Mouse (Mus musculus): Measurements from ENCODE around the gene Ttc26.

Gene Ttc26

DNA sequence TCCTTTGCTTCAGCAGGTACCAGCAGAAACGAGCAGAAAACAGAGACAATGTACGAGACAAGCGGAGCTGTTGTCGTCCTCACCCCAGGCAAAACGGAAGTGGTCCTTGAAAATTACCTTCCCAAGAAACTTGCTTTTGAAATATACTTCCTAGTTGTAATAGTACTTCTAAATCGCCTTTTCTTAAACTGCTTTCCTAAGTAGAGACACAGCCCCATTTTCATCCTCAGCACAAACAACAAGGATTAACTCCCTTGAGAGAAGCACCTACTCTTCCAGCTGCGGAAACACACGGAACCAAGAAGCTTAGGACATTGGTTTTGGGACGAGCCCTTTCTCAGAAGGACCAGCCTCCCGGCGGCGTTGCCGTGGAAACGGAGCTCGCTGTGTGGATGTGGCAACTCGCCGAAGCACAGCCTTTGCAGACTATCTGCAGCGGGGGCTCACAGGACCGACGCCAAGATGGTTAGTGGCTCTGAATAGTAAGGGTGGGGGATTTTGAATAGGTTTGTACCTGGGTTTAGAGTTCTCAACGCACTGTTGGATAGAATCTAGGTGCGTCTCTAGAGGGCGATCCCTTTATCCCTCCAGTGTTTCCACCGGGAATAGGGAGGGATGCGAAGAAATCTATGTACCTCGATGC, at the start of gene Ttc26:
TSS of gene Ttc26 (plus strand) at position 341 of the 643 bp plus-strand sequence.
- peak; percentile 85 for DNase-seq (ENCODE audit: low spot score)

DNA sequence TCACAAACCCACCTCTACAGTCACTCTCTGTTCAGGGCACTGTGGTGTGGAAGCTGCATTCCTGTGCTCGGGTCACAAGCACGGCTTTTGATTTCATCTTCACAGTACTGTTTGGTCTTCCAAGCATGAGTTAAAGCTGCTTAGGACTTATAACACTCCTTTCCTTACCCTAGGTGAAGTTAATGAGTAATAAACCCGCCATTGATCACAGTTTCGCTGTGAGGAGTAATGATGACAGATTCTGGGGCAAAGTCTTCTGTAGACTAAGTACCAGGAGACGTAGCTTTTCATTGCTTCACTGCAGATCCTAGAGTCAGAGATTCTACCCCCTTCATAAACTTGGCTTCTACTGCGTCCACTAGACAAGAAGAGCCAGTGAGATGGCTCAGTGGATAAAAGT, 46.0 kb upstream of the Ttc26 start:
- DNase-seq (ENCODE audit: low spot score) = no peak

DNA sequence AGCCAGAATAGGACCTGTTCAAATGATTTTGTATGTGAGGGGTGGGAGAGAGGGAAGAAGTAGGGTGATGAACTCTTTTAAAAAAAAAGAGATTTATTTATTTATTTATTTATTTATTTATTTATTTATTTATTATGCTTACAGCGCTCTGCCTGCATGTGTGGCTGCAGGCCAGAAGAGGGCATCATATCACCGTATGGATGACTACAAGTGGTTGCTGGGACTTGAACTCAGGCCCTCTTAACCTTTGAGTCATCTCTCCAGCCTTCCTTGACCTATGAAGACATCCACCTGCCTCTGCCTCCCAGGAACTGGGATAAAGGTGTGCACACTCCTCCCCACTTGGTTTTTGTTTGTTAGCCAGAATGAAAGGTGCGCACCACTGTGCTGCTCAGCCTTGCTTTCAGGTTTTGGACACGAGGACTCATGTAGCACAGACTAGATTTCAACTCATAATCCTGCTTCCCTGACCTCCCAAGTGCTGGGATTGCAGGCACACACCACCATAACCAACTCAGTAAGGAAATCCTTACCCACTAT, 44.0 kb upstream of the Ttc26 start:
- no peak for DNase-seq (ENCODE audit: low spot score)

DNA sequence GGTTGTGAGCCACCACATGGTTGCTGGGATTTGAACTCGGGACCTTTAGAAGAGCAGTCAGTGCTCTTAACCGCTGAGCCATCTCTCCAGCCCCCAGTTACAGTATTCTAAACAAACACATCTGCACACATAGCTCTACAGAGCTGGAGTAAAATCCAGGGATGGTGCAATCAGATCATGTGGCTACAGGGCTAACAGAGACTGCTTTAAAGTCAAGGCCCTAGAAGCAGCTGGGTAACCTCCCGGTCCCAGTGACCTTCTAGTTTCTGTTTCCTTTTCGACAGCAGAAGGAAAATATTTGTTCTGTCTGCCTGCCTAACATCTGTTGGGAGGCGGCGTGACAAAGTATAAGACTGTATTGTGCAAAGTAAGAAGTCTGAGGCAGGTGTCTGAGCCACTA, 43.3 kb upstream of the Ttc26 start:
- DNase-seq (ENCODE audit: low spot score) = no peak

DNA sequence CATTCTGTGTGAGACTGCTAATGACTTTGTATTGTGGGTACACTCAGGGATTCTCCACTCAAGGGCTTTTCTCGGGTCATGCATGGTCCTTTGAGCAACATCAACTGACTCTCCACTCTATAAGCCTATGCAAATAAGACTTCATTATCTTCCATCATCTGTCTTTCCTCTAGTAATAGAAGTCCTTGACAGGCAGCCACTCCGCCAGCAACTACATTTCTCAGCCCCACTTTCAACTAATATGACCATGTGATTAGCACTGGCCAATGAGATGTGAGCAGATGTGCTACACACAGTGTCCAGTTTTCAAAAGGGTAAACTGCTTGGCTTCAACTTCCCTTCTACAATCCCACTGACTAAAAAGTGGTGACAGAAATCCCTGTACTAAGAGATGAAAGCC, 42.2 kb upstream of the Ttc26 start:
- DNase-seq (ENCODE audit: low spot score) = no peak

DNA sequence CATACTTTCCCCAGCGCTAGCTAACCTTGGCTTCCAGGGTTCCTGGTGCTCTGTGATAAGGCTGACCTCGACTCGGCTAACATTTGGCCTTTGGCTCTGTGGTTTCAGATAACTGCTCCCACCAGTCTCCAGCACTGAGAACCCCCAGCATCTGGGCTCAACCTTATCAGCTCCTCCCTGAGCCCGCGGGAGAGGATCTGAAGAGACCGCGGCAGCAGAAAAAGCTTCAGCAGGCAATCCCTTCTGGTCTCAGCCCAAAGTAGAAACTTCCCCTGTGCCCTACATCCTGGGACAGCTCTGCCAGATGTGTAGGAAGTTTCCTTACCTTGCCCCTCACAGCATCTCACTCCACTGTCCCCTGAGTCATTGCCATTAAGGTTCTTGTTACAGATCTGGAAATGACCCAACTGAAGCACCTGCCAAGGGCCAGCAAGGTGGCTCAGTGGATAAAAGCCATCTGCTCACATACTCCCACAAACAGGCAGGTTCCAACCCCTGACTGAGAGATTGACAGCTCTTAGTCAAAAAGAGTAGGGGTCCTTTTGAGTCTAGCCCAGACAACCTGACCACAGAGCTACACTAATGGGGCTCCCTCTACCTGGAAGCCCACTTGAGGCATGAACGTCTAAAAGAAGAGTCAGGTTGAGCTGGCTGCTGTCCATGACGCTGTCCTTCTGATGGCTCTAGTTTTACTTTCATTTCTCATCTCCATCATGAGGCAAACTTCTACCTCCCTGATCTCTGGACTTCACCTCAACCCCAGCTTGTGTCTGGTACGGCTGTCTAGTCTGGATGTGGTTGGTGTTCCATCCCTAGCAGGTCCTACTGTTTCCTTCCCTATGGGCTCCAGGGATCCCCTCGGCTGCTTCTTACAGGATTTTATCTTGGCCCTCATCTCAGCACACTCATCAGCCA, 39.3 kb upstream of the Ttc26 start:
- DNase-seq (ENCODE audit: low spot score) = no peak

DNA sequence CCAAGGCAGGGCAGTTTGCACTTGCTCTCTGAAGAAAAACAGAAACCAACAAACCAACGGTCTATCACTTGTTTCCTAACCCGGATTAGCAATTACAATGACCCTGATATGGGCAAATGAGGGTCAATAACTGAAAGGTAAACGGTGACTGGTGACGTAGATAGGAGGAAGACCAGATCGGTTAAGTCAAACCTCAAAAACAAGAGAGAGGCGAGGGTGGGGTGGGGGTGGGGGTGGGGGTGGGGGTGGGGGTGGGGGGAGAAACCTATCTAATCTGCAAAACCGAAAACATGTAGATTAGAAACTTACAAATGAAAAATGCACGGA, 38.6 kb upstream of the Ttc26 start:
- no peak for DNase-seq (ENCODE audit: low spot score)

DNA sequence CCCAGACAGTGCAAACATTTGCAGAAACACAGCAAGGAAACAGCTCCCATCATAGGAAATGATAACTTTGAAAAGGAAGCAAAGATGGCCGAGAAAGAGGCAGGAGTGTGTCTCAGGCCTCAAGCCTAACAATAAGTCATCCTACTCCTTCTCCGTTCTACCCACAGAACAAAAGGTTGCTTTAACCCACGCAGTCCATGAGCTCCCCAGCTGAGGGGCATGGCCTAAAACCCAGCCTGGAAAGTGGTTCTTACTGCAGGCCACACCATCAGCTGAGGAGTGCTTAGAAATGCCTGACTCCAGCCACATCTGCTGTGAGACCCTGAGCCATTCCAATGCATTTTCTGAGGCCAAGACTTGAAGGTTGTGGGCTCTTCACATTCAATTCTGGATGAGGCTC, 37.7 kb upstream of the Ttc26 start:
- no peak for DNase-seq (ENCODE audit: low spot score)

DNA sequence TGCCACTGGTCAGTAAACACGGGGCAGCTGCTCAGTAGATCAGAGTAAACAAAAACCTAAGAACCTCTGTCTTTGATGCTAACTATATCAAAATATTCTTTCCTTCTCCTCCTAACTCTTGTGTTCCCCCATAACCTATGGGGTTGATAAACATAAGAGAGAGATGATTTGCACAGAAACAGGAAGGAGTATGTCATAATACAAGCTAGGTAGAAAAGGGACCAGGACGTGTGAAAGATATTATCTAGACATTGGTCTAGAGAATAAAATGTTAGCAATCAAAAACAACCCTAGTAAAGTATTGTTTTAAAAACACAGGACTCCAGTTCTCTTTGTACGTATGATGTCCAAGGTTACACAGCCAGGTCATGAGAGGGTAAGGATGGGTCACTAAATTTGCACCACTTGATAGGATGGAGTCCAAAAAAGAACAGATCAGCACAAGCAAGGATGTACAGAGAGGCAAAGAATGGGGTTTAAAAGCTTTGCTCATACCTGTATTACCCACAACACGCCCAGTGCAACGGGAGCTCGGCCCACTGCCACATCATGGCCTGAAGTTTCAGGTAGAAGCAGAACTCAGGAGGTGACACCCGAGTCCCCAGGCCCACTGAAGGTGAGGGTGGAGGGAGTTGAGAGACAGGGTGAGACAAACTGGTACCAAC, 37.1 kb upstream of the Ttc26 start:
- DNase-seq (ENCODE audit: low spot score) = no peak

DNA sequence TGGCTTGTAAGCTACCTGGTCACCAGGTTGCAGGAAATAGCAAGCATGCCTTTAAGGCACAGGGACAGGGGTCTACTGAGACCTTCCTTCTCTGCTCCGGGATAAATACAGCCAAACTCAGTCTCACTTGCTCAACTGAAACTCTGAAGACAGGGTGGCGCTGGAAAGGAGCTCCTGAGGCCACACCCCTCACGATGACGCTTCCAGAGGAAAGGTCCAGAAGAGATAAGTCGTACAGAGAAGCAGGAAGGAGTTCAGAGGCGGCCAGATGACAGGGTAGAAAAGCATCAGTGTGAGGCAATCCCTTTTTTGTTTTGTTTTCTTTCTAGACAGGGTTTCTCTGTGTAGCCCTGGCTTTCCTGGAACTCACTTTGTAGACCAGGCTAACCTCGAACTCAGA, 35.5 kb upstream of the Ttc26 start:
- peak; percentile 79 for DNase-seq (ENCODE audit: low spot score)

DNA sequence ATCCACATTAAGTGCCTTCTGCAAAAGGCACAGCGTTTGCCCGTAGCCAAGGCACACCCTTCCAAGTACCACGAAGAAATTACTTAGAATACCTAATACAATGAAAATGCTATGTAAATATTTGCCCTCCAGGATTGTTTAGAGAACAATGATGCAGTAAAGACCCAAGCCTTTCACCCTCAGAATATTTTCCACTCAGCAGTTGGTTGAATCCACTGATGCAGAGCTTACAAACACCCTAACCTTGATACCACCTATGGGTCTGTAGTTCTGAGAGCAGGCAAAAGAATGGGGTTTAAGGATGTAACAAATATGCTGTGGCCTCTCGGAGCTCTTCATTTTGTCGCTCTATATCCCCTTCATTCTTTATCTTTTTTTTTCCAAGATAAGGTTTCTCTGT, 33.4 kb upstream of the Ttc26 start:
- DNase-seq (ENCODE audit: low spot score) = no peak

DNA sequence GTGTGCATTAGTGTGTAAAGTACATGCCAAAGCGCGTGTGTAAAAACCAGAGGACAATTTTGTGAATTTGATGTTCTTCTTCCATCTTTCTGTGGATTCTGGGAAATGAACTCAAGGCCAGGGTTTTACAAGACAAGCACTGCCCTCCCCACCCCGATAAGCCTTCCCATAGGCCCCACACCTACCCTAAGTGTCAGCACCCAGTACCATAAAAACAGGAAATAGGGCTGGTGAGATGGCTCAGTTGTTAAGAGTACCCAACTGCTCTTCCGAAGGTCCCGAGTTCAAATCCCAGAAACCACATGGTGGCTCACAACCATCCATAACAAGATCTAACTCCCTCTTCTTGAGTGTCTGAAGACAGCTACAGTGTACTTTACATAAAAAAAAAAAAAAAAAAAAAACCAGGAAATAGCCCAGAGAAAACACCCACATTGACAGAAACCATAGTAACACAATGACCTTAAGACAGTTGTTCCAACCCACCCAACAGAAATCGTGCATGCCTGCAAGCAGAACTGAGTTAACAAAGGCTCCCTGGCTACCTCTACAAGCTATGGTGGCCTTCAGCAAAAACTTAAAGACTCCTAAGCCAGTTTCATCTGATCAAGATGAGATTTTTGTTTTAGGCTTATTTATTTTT, 32.3 kb upstream of the Ttc26 start:
- no peak for DNase-seq (ENCODE audit: low spot score)

DNA sequence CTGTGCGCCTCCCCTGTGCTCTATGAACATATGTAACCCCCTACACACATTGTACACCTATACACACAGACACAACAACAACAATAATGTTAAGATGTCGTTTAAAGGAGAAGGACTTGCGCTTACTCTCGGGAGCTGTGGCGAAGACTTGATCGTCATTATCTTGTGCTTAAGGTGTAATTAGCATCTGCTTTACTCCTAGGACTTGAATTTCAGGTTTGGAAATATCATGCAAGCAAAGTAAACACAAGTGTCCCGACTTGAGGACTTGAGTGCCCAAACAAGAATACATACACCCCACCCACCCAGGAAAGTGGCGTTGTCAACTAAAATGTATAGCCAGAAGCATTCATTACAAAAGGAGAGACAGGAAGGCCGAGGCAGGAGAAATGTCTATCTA, 31.5 kb upstream of the Ttc26 start:
- no peak for DNase-seq (ENCODE audit: low spot score)

DNA sequence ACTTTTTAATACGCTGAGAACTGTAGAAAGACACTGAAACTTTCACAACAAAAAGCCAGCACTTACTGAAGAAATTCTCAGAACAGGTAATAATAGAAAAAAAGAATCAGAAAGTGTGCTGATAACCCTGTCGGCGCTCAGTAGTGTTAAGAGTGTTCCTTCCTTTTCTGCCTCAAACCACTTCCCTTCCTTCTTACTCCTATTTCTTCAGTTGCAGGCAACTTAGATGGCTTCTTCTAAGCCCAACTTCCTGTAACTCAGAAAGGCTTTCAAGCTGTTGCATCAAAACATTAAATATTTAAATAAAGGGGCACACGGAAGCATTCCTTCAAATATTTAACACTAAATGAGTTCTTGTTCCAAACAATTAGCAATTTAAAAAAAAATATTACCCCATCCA, 29.3 kb upstream of the Ttc26 start:
- DNase-seq (ENCODE audit: low spot score) = peak; percentile 42

DNA sequence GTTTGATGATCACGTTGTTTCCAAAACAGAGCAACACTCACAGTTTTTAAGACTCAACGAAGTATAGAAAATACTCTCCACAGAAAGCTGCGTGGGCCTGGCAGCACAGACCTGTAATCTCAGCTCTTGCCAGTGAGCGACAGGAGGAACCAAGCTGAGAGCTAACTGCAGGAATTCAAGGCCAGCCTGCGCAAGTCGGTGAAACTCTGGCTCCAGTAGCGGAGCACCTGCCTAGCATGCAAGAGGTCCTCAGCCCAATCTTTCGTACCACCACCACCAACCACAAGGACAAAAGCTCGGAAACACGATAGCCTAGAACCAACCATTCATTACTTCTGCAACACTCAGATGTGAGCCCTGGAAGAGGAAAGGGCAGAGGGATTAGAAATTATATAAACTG, 28.8 kb upstream of the Ttc26 start:
- no peak for DNase-seq (ENCODE audit: low spot score)

DNA sequence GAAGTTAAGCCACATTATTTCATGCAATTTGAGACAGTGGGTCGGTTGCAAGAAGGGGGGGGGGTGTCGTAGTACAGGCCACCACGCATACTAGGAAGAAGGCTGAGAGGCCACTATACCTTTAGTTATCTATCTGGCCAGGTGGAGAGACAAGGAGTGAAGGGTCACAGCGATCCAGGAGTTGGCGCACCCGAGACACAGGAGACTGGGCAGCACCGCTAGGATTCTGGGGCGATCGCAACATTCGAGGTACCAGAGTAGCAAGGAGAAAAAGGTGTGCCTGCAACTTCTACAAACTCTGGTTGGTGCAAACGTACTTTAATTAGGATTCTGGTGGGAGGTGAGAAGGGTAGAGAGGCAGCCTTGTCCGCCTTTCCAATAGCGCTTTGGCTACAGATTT, 28.1 kb upstream of the Ttc26 start:
- no peak for DNase-seq (ENCODE audit: low spot score)

DNA sequence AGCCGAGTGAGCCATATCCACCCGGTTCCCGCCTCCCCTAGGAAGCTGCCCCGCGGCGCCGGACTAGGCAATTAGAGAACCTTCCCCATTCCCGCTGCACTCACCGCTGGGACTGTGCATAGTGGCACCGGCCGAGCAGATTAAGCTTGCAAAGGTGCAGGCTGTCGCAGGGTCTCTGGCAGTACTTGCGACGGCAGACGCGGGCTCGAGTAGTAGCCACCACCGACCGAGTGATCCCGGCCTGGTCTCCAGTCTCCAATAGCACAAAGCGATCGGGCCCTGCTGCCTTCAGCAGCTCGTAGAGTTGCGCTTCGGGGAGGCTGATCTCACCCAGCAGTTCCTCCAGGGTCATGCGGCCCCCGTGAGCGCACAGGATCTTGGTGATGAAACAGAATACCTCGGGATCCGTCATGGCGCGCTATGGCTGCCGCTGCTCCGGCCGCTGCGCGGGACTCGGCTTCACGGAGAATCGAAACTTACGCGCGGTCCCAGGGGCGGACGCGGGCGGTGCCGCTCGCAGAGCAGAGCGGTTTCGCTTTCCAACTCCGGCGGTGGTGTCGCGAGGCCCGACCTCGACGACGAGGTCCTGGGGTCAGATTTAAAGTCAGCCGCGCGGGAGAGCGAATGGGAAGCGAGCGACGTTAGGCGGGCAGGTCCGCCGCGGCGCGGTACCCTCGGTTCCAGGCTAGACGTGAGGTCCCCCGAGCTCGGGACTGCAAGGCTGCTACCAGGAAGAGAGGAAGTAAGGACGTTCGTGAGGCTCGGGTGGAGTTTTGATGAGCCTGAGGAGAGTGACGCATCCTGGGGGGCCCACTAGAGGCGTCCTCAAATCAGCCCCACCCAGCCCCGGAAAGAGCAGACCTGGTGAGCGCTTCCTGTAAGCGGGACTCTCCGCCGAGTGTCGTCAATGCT, 27.2 kb upstream of the Ttc26 start, which contains the start of gene Zc3hav1:
TSS of gene Zc3hav1 (minus strand) at position 793 of the 912 bp plus-strand sequence.
- peak; percentile 89 for DNase-seq (ENCODE audit: low spot score)

DNA sequence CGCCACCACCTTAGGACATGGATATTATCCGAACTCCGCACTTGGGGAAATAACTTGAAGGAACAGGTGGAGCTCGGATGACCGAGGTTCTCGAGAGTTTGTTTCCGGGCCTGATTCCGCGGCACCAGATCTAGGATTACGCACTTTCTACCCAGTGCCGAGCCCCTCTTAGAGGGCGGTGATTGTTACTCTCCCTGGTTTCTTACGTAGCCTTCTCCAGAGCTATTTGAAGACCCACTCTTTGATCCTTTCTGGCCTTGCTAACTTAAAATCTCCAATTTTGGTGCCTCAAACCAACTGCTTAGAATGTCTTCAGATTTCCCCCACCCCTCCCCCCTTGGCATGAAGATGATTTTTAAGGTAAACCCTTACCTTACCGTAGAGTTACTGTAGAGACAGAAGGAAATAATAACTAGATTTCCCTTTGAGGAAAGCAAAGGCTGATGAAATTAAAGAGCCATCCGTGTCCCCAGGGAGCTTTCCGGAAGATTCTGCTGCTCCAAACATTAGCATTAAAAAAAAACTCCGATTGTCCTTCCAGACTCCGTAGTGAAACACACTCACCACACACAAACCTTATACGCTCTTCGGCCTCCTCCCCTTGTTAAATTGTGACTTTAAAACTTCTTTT, 26.4 kb upstream of the Ttc26 start:
- no peak for DNase-seq (ENCODE audit: low spot score)

DNA sequence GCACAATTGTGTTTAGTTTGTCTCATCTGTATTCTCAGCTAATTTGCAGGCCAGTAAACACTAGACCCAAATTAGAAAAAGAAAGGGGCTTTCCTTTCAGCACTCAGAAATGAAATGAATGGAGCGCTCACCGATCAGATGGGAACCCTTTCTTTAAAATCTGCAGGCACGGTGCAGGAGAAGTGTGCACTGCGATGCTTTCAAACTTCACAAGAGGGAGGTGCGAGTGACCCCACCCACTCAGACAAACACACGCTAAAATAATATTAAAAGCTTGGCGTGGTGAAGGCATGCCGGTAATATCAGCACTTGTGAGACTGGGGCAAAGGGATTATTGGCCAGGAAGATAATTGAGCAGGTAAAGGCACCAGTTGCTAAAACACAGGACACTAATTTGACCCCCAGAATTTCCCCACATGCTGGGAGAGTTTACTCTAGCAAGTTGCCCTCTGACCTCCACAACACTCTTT, 25.9 kb upstream of the Ttc26 start:
- no peak for DNase-seq (ENCODE audit: low spot score)

DNA sequence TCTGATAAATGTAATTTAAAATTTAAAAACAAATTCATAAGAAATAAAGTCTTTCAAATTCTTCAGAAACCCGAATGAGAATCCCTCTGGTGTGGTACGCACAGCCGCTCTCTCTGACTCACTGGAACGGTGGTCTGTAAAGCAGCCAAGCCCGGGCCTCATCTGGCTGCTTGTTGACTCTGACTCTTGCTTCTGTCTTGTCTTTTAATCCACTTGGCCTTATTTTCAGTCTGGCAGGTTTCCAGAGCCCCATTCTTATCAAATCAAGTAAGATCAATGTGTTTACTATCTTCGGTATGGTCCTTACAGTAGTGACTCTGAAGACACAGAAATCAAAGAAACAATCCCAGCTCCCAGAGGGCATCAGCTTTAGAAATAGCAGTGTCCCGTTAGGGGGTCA, 25.4 kb upstream of the Ttc26 start:
- DNase-seq (ENCODE audit: low spot score) = no peak
